Mouse (Mus musculus) large intestine, adult 2 months (tissue): ENCODE measurements around the gene Fam104a. TPM values are rescaled to one million over a fixed set of nuclear protein-coding genes. Genes with fewer than 3 reads are reported as not detected.

Experiments used
- DNase-seq: peaks from one replicate; pipeline ENCODE4 v3.0.0-alpha.2; 2012; ENCODE audit warnings: low read depth, low spot score
- WGBS: fragments of 180-500 bp; shearing (Covaris S2); methylation state at CpG from one replicate; pipeline ENCODE4 v1.1.7; 2018; 5-methylcytosine and 5-hydroxymethylcytosine counted together
- polyA plus RNA-seq: library from polyadenylated mRNA; depleted of rRNA; stranded (reverse); fragments of >200 nt; gene quantifications from 2 replicates; pipeline ENCODE4 v1.2.3, GENCODE M21; 2012

The Fam104a gene
- polyA plus RNA-seq, 1 experiment = 18.1 TPM

DNA sequence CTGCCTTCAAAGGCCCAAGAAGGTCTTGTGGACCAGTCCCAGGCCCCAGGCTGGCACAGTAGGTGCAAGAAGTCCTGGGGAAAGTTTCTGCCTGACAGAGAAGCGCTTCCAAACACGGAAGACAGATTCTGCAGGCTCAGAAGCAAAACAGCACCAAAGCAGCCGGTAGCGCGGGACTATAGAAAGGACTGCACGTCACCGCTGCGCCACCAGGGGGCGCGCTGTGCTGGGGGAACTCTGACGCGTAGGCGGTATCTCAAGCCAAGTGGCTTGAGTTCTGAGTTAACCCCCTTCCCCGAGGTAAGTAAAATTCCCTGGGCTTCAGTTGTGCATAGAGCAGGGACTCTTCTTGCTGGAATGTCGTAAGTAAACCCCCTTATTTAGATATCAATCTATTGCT lies 35.8 kb downstream of the Fam104a start:
- DNase-seq = no peak
- 2% methylated on average over 15 of the region's 15 CpGs for WGBS

- DNase-seq = no peak
- WGBS = 94% methylated on average over 3 of the region's 3 CpGs
These were observed 38.8 kb downstream of the Fam104a start for GRCm38 (mm10) chr11:113645181-113645580.

- DNase-seq = no peak
- 65% methylated on average over 12 of the region's 12 CpGs for WGBS
These were observed 45.3 kb downstream of the Fam104a start for GRCm38 (mm10) chr11:113638680-113639079.

- 79% methylated on average over 10 of the region's 10 CpGs for WGBS
- DNase-seq = no peak
These were observed 49.2 kb downstream of the Fam104a start for GRCm38 (mm10) chr11:113634699-113635121.

DNA sequence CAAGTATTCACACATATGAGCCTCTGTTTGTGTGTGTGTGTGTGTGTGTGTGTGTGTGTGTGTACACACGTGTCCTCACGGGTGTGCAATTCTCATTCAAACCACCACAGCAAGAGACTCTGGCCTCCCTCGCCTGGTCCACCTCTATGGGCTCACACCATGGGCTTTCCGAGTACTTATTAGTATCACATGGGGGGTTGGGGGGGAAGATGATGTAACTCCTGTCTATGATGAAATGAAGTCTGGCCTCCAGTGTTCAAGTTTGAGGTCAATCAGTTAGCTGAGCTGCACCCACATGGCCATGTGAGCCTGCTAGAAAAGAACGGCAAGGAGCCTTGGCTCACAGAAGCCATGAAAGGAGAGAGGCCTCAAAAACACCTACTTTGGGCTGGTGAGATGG lies 50.6 kb downstream of the Fam104a start:
- no peak for DNase-seq

DNA sequence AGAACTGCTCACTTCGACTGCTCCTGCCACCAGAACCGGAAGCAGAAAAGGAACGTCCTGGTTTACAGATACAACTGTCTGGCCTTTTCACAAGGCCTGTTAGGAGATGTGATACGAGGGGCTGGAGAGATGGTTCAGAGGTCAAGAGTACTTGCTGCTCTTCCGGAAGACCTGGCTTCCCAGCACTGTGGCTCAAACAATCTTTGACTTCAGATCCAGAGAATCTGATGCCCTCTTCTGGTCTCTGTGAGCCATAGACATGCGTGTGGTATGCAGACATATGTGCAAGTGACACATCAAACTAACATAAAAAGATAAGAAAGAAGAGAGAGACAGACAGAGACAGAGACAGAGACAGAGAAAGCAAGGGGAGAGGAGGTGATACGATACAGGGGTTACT lies 51.7 kb downstream of the Fam104a start:
- WGBS = 47% methylated on average over 7 of the region's 7 CpGs

More for the DNA sequence above, 50.6 kb downstream of the Fam104a start:
- 96% methylated on average over 5 of the region's 5 CpGs for WGBS

GRCm38 (mm10) chr11:113631862-113632261 lies 52.1 kb downstream of the Fam104a start:
- 26% methylated on average over 8 of the region's 8 CpGs for WGBS
- DNase-seq = no peak

More for the DNA sequence above, 51.7 kb downstream of the Fam104a start:
- DNase-seq = no peak

DNA sequence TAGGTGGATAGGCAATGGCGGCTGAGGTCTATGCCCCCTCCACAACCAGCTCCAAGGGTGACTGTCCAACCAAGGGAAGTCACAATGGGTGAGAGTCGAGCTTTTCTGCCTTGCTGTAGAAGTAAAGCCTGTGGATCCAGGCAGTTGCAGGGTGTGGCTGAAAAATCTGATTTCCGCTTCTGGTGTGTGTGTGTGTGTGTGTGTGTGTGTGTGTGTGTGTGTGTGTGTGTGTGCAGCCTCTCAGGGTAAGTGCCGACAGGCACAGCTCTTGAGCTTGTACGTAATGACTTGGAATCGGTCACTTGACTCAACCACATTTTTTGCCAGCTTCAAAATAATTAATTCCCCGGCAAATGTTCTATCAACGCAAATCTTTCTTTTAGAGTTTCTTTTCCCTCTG lies 52.7 kb downstream of the Fam104a start:
- DNase-seq = no peak
- 26% methylated on average over 8 of the region's 8 CpGs for WGBS

DNA sequence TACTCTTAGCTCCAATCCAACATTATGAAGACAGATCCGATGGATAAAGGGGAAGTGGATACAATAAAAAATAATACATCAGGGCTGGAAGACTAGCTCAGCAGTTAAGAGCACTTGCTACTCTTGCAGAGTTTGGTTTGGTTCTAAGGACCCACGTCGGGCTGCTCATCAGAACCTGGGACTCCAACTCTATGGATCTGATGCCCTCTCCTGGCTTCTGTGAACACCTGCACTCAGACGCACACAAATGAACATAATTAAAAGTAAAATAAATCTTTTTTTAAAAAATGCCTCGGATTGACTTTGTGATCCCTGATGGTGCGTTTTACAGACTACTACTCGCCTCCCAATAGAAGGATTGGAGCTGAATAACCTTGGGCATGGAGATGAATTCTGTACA lies 53.3 kb downstream of the Fam104a start:
- WGBS = 32% methylated on average over 7 of the region's 7 CpGs
- no peak for DNase-seq

GRCm38 (mm10) chr11:113627785-113628184 lies 56.2 kb downstream of the Fam104a start:
- WGBS = 63% methylated on average over 4 of the region's 4 CpGs
- no peak for DNase-seq

- 63% methylated on average over 18 of the region's 18 CpGs for WGBS
- no peak for DNase-seq
These were observed 58.5 kb downstream of the Fam104a start for GRCm38 (mm10) chr11:113625437-113625836.

DNA sequence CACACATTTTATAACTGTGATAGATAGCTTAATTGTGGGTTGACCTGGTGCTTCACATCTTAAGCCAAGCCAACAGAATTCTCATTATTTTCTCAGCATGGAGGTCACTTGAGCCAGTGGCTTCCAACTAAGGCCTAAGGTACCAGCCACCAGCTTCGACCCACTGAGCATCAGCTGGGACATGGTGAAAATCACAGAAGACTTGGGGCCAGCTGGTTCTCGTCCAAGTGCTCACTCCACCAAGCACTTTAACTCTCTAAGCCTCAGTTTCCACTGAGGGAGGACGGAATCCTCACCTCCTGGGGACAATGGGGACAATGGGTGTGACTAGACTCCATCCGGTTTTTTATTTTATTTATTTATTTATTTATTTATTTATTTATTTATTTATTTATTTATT lies 61.9 kb downstream of the Fam104a start:
- DNase-seq = no peak
- 82% methylated on average over 4 of the region's 4 CpGs for WGBS

- WGBS = 76% methylated on average over 2 of the region's 2 CpGs
- DNase-seq = no peak
These were observed 63.0 kb downstream of the Fam104a start for GRCm38 (mm10) chr11:113621001-113621400.

DNA sequence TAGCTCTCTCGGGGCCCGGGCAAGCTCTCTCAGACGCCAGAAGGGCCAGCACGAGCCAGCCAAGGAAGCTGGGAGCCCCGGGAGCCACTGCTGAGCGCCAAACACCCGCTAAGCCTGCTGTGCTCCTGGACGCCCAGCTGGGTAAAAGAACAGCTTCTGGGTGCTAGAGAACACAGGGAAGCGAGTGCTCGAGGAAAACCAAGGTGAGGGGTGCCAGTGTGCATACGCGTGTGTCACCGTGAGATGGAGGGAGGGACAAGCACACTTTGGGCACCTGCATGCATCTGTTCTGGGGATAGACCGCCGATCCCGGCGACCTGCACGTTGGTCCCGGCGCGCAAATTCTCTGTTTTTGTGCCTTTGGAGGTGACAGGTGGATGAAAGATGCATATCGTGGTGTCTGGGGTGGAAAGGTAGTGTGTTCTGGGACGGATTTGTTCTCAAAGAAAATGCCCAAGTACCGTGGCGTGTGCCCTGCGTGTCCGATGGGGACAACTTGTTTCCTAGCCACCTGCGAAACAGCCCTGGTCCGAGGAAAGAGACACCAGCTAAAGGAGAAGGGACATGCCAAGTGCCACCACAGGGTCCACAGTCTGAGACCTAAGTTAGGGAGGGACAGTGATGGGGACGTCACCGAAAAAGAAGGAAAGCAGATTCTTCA lies 64.4 kb downstream of the Fam104a start:
- 2% methylated on average over 31 of the region's 31 CpGs for WGBS
- no peak for DNase-seq

- no peak for DNase-seq
- 2% methylated on average over 54 of the region's 54 CpGs for WGBS
These were observed 65.1 kb downstream of the Fam104a start, which contains the start of gene Sstr2 for GRCm38 (mm10) chr11:113618672-113619419. Gene Sstr2 (plus strand): TSS chr11:113619342.

DNA sequence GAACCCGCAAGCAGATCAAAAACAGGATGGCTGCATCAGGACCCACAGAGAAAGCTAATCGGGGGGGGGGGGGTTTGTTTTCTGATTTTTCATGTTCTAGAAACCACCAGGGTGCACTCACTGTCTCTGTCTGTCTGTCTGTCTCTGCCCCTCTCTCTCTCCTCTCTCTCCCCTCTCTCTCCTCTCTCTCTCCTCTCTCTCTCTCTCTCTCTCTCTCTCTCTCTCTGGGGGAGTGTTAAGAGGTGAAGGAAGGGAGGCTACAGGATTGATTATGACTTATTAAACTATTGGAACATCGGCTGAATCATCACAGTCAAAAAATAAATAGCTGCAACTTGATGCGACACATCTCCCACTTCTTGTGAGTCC lies 65.7 kb downstream of the Fam104a start:
- no peak for DNase-seq
- 20% methylated on average over 4 of the region's 4 CpGs for WGBS

GRCm38 (mm10) chr11:113617132-113617911 lies 66.6 kb downstream of the Fam104a start:
- DNase-seq = peak; percentile 69
- 26% methylated on average over 14 of the region's 14 CpGs for WGBS

DNA sequence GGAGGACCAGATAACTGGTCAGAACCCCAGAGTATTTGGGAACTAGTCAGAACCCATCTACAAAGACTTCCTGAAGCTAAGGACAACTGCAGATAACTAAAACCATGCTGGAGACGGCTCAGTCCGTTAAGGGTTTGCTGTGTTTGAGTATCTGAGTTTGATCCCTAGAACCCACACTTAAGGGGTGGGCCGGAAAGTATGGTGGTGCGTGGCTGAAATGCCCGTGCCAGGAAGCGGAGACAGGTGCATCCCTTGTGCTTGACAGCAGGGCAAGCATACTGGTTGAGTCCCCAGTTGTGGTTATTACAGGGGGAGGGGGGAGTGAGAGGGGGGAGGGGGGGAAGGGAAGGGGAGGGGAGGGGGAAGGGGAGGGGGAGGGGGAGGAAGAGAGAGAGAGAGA lies 69.5 kb downstream of the Fam104a start:
- WGBS = 77% methylated on average over 6 of the region's 6 CpGs
- no peak for DNase-seq

DNA sequence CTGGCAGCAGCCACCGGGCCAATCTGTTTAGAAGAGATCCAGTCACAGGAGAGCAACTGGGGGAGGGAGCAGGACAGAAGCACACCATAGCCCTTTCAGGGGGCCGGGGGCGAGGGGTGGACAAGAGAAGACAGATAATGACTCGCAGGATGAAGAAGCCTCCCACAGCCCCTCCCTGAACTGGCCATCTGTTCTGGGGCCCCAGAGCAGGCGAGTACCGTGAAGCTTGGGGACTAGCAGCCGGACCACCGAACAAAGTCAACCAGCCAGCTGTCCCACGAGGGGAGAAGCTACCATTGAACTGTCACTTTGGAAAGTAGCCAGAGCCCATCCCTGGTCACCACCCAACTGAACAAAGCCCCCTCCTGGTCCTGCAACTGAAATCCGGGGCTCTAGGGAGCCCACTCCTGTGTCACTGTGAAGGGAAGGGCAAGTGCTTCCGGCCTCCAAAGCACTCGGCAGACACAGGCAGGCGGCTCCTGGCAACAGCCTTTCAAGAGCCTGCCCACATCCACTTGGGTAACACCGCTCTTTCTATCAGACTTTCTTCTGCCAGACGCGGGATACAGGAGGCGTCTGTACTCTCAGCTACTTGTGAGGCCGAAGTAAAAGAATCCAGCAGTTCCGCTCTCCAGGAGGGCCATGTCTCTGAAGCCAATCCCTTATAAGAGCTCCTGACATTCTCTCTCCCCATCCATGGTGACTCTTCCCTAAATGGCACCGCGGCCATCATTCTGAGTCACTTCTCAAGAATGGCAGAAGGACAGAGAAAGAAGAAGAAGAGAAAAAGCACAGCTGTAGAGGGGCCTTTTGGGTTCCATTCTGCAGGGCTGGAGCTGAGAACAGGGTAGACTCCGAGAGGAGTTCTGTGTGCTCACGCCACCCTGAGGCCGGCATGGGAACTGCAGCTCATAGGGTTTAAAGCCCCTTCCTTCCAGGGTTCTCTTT lies 72.0 kb downstream of the Fam104a start:
- no peak for DNase-seq
- 59% methylated on average over 24 of the region's 24 CpGs for whole genome bisulfite sequencing
